Mouse (Mus musculus): Measurements from ENCODE around the gene Dph1. TPM values are rescaled to one million over a fixed set of nuclear protein-coding genes. Genes with fewer than 3 reads are reported as not detected.

Gene Dph1
- total and polyA plus RNA-seq, 3 experiments, result 8.5 to 21.7 (median 11.6) TPM

GRCm38 (mm10) chr11:75161417-75162008, 29.5 kb downstream of the Dph1 start:
- Histone ChIP-seq H3K4me3 (no peak overlapping the region), H3K4me1 (ENCODE audit: control insufficient read depth, insufficient read depth, low read length) (peaks cover 31% of the 10 kb centered on the region), H3K36me3 (ENCODE audit: control insufficient read depth, insufficient read depth, low read length) (peaks cover 9% of the 10 kb centered on the region), H3K9ac (ENCODE audit: low read depth, low read length) (no peak overlapping the region), H3K27me3 (ENCODE audit: control insufficient read depth, insufficient read depth, low read length) (no peaks in the 10 kb centered on the region), H3K79me2 (replicated peaks; ENCODE audit: control insufficient read depth, insufficient read depth, low read length) (no peaks in the 10 kb centered on the region; the same call in 1 of the 2 replicates), H3K27ac (peak overlapping the region; percentile 18)
- no peak for DNase-seq
- intact Hi-C loops (cut with DNase I), result loop anchor here (10.0 kb wide), 1 partner anchor 327 kb away; the partner anchor contains the start of gene Mnt
- no peak for TF ChIP-seq CTCF (IDR thresholded peaks at IDR 0.05)
- TF ChIP-seq EP300 (IDR thresholded peaks at IDR 0.05; ENCODE audit: insufficient read depth, low read depth, low read length), result no peak
- TF ChIP-seq POLR2A (IDR thresholded peaks at IDR 0.05; ENCODE audit: insufficient read depth, low read depth, low read length), result no peak
- 52% methylated on average over 4 of the region's 4 CpGs for WGBS

GRCm38 (mm10) chr11:75160954-75161353, 30.1 kb downstream of the Dph1 start:
- intact Hi-C loops (cut with DNase I), result loop anchor here (10.0 kb wide), 1 partner anchor 326 kb away; the partner anchor contains the start of gene Mnt
- peaks cover 37% of the 10 kb centered on the region for H3K4me1 ChIP-seq (ENCODE audit: control insufficient read depth, insufficient read depth, low read length)
- DNase-seq, result no peak
- H3K27me3 ChIP-seq (ENCODE audit: control insufficient read depth, insufficient read depth, low read length), result no peaks in the 10 kb centered on the region
- TF ChIP-seq POLR2A (IDR thresholded peaks at IDR 0.05; ENCODE audit: insufficient read depth, low read depth, low read length) (no peak), EP300 (IDR thresholded peaks at IDR 0.05; ENCODE audit: insufficient read depth, low read depth, low read length) (no peak), CTCF (IDR thresholded peaks at IDR 0.05) (no peak)
- peaks cover 9% of the 10 kb centered on the region for H3K36me3 ChIP-seq (ENCODE audit: control insufficient read depth, insufficient read depth, low read length)
- WGBS, result 66% methylated on average over 7 of the region's 7 CpGs
- H3K27ac ChIP-seq, result peak overlapping the region; percentile 18
- H3K9ac ChIP-seq (ENCODE audit: low read depth, low read length), result no peak overlapping the region
- H3K4me3 ChIP-seq, result no peak overlapping the region
- H3K79me2 ChIP-seq (replicated peaks; ENCODE audit: control insufficient read depth, insufficient read depth, low read length), result no peaks in the 10 kb centered on the region; the same call in 1 of the 2 replicates

- no peak overlapping the region for H3K4me3 ChIP-seq
- H3K79me2 ChIP-seq (replicated peaks; ENCODE audit: control insufficient read depth, insufficient read depth, low read length), result no peaks in the 10 kb centered on the region
- peaks cover 8% of the 10 kb centered on the region for H3K36me3 ChIP-seq (ENCODE audit: control insufficient read depth, insufficient read depth, low read length)
- intact Hi-C loops (cut with DNase I), result no loop called here
- no peak overlapping the region for H3K9ac ChIP-seq (ENCODE audit: low read depth, low read length)
- peaks cover 35% of the 10 kb centered on the region for H3K4me1 ChIP-seq (ENCODE audit: control insufficient read depth, insufficient read depth, low read length)
- peak overlapping the region; percentile 3; the same call in 1 of the 2 replicates for H3K27ac ChIP-seq
- TF ChIP-seq EP300 (IDR thresholded peaks at IDR 0.05; ENCODE audit: insufficient read depth, low read depth, low read length) (peak; percentile 69; the same call in 1 of the 2 replicates), POLR2A (IDR thresholded peaks at IDR 0.05; ENCODE audit: insufficient read depth, low read depth, low read length) (no peak), CTCF (IDR thresholded peaks at IDR 0.05) (peak; percentile 78)
- WGBS, result 33% methylated on average over 2 of the region's 2 CpGs
- DNase-seq, result peak; percentile 69 to 79
- H3K27me3 ChIP-seq (ENCODE audit: control insufficient read depth, insufficient read depth, low read length), result no peaks in the 10 kb centered on the region
These were observed 31.5 kb downstream of the Dph1 start for GRCm38 (mm10) chr11:75159564-75159963.

DNA sequence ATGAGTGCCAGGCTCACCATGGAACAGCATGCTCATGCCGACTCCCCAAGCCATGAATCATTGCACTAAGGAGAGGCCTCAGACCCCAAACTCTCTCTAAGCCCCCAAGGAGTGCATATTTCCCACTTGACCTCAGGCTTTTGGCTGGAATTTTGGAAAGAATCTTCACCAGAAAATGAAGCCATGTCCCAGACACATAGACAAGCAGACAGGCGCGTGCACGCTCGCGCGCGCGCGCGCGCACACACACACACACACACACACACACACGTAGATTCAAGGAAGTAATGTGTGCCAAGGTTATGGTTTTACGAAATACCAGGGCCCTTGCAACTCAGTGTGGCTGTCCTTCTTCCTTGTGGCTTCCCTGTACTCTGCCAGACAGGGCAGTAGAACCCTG, 32.6 kb downstream of the Dph1 start:
- Histone ChIP-seq H3K4me1 (ENCODE audit: control insufficient read depth, insufficient read depth, low read length) (peaks cover 38% of the 10 kb centered on the region), H3K27ac (peak overlapping the region; percentile 34; the same call in 1 of the 2 replicates), H3K9ac (ENCODE audit: low read depth, low read length) (no peak overlapping the region), H3K4me3 (no peak overlapping the region), H3K36me3 (ENCODE audit: control insufficient read depth, insufficient read depth, low read length) (peaks cover 2% of the 10 kb centered on the region), H3K79me2 (replicated peaks; ENCODE audit: control insufficient read depth, insufficient read depth, low read length) (no peaks in the 10 kb centered on the region), H3K27me3 (ENCODE audit: control insufficient read depth, insufficient read depth, low read length) (no peaks in the 10 kb centered on the region)
- TF ChIP-seq POLR2A (IDR thresholded peaks at IDR 0.05; ENCODE audit: insufficient read depth, low read depth, low read length), result 0 out of 2 replicates have a peak, but pooled peaks have one; percentile 18
- TF ChIP-seq CTCF (IDR thresholded peaks at IDR 0.05), result no peak
- 0 out of 2 replicates have a peak, but pooled peaks have one; percentile 29 for TF ChIP-seq EP300 (IDR thresholded peaks at IDR 0.05; ENCODE audit: insufficient read depth, low read depth, low read length)
- 76% methylated on average over 14 of the region's 14 CpGs for WGBS
- intact Hi-C loops (cut with DNase I), result no loop called here
- peak; percentile 28 to 47 for DNase-seq

- no peak for TF ChIP-seq CTCF (IDR thresholded peaks at IDR 0.05)
- TF ChIP-seq POLR2A (IDR thresholded peaks at IDR 0.05; ENCODE audit: insufficient read depth, low read depth, low read length), result no peak
- TF ChIP-seq EP300 (IDR thresholded peaks at IDR 0.05; ENCODE audit: insufficient read depth, low read depth, low read length), result no peak
- Histone ChIP-seq H3K4me1 (ENCODE audit: control insufficient read depth, insufficient read depth, low read length) (peaks cover 37% of the 10 kb centered on the region), H3K79me2 (replicated peaks; ENCODE audit: control insufficient read depth, insufficient read depth, low read length) (no peaks in the 10 kb centered on the region), H3K9ac (ENCODE audit: low read depth, low read length) (no peak overlapping the region), H3K4me3 (no peak overlapping the region), H3K27ac (peak overlapping the region; percentile 76), H3K36me3 (ENCODE audit: control insufficient read depth, insufficient read depth, low read length) (peaks cover 2% of the 10 kb centered on the region), H3K27me3 (ENCODE audit: control insufficient read depth, insufficient read depth, low read length) (no peaks in the 10 kb centered on the region)
- intact Hi-C loops (cut with DNase I), result loop anchor here (2.0 kb wide), 1 partner anchor 21 kb away; no protein-coding TSS in a partner anchor
- WGBS, result 38% methylated on average over 2 of the region's 2 CpGs
- no peak for DNase-seq
These were observed 33.1 kb downstream of the Dph1 start for GRCm38 (mm10) chr11:75157901-75158300.

GRCm38 (mm10) chr11:75157037-75157436, 34.0 kb downstream of the Dph1 start:
- Histone ChIP-seq H3K27me3 (ENCODE audit: control insufficient read depth, insufficient read depth, low read length) (no peaks in the 10 kb centered on the region), H3K79me2 (replicated peaks; ENCODE audit: control insufficient read depth, insufficient read depth, low read length) (no peaks in the 10 kb centered on the region), H3K36me3 (ENCODE audit: control insufficient read depth, insufficient read depth, low read length) (peaks cover 2% of the 10 kb centered on the region), H3K9ac (ENCODE audit: low read depth, low read length) (no peak overlapping the region), H3K27ac (peak overlapping the region; percentile 76), H3K4me1 (ENCODE audit: control insufficient read depth, insufficient read depth, low read length) (peaks cover 40% of the 10 kb centered on the region), H3K4me3 (no peak overlapping the region)
- intact Hi-C loops (cut with DNase I), result loop anchor here (2.0 kb wide), 1 partner anchor 20 kb away; no protein-coding TSS in a partner anchor
- DNase-seq, result peak in 1 of 2 experiments; percentile 64
- 0 out of 2 replicates have a peak, but pooled peaks have one; percentile 15 for TF ChIP-seq POLR2A (IDR thresholded peaks at IDR 0.05; ENCODE audit: insufficient read depth, low read depth, low read length)
- peak; percentile 80; the same call in 1 of the 2 replicates for TF ChIP-seq EP300 (IDR thresholded peaks at IDR 0.05; ENCODE audit: insufficient read depth, low read depth, low read length)
- TF ChIP-seq CTCF (IDR thresholded peaks at IDR 0.05), result no peak
- whole genome bisulfite sequencing, result 34% methylated on average over 4 of the region's 4 CpGs

Data from heart, adult 2 months (tissue).